Mouse (Mus musculus) ES-E14 (cell line): ENCODE measurements around the gene Galnt2.

ENCODE experiments used
- CHD2 ChIP-seq: IDR thresholded peaks from 2 replicates; pipeline ENCODE4 v1.6.1; 2014; ENCODE audit warnings: mild to moderate bottlenecking, low read depth, low read length, inconsistent platforms
- MAFK ChIP-seq: IDR thresholded peaks from 2 replicates; pipeline ENCODE4 v1.6.1; 2014; ENCODE audit warnings: mild to moderate bottlenecking, low read depth, low read length, inconsistent platforms; ENCODE audit not compliant: insufficient read depth
- ZC3H11A ChIP-seq: IDR thresholded peaks from 2 replicates; pipeline ENCODE4 v1.6.1; 2012; ENCODE audit warnings: low read depth, mild to moderate bottlenecking, inconsistent platforms, low read length, borderline replicate concordance
- ZNF384 ChIP-seq: IDR thresholded peaks from 2 replicates; pipeline ENCODE4 v1.6.1; 2012; ENCODE audit warnings: low read depth, low read length, inconsistent platforms

DNA sequence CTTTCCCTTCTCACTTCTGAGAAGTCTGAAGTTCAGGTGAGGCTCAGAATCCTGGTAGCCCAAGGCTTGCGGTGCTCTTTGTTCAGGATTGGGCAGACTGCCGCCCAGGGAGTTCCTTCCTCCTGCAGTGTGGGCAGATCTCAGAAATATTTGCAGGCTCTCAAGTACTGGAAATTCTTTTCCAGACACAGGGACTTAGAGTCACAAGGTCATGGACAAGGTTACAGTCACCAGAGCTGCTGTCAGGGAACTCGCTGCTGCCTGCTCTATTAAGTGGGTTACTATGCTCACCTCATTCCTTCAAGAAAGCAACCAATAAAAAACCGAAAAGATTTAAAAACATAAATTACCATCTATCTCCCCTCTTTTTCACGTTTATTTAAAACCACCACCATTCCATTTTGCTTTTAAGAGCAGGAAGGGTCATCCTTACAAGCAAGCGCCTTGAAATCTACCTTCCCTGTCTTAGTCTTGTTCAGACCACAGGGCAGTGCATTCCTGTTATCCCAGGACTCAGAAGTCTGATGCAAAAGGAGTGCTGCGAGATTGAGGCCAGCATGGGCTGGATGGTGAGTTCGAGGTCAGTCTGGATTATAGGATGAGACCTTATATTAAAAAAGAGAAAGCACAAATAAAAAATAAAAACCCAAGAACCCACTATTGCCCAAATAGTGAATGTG, 555 bp upstream of the Galnt2 start:
- TF ChIP-seq CHD2 (no peak), ZC3H11A (no peak), MAFK (no peak), ZNF384 (no peak)
